Mouse (Mus musculus) c-Kit-positive CD71-positive TER-119-negative erythroid progenitor cells, embryonic 14.5 days (primary cell): ENCODE data around the gene Bptf.
A peak's percentile ranks its signal among the peaks of the same experiment; 100 is the strongest.
"Not testable (repeated sequence)": the region's sequence is repeated elsewhere in the genome, so short reads cannot be mapped to it uniquely, and the experiment has no call there.

ENCODE experiments used
- DNase-seq: peaks from one replicate; pipeline ENCODE4 v3.0.0-alpha.2; 2013; ENCODE audit warnings: low read depth

The Bptf gene

GRCm38 (mm10) chr11:107054870-107055269 is 77.1 kb downstream of the Bptf start:
- no peak for DNase-seq

GRCm38 (mm10) chr11:107046766-107047620 is 84.9 kb downstream of the Bptf start:
- no peak for DNase-seq

- no peak for DNase-seq
Measured at GRCm38 (mm10) chr11:107045546-107045945, 86.4 kb downstream of the Bptf start.

- peak; percentile 94 for DNase-seq
Measured at GRCm38 (mm10) chr11:107044321-107044720, 87.6 kb downstream of the Bptf start.

GRCm38 (mm10) chr11:107043361-107043760 is 88.6 kb downstream of the Bptf start:
- DNase-seq, result no peak

- DNase-seq, result no peak
Measured at GRCm38 (mm10) chr11:107041396-107041795, 90.5 kb downstream of the Bptf start.

- no peak for DNase-seq
Measured at GRCm38 (mm10) chr11:107039417-107039816, 92.5 kb downstream of the Bptf start.

- no peak for DNase-seq
Measured at GRCm38 (mm10) chr11:107034085-107034810, 97.7 kb downstream of the Bptf start.

- no peak for DNase-seq
Measured at GRCm38 (mm10) chr11:107031635-107032034, 100.3 kb downstream of the Bptf start.

GRCm38 (mm10) chr11:107029536-107029935 is 102.4 kb downstream of the Bptf start:
- no peak for DNase-seq

GRCm38 (mm10) chr11:107028754-107029153 is 103.2 kb downstream of the Bptf start:
- DNase-seq, result no peak

GRCm38 (mm10) chr11:107028275-107028618 is 103.7 kb downstream of the Bptf start:
- DNase-seq, result no peak

- peak; percentile 74 for DNase-seq
Measured at GRCm38 (mm10) chr11:107027431-107028274, 104.3 kb downstream of the Bptf start.

- DNase-seq, result no peak
Measured at GRCm38 (mm10) chr11:107026554-107027430, 105.1 kb downstream of the Bptf start.

- no peak for DNase-seq
Measured at GRCm38 (mm10) chr11:107025411-107026321, 106.3 kb downstream of the Bptf start, which contains the start of gene 1810010H24Rik. Gene 1810010H24Rik (plus strand): TSS chr11:107025681.

- no peak for DNase-seq
Measured at GRCm38 (mm10) chr11:107024406-107024805, 107.5 kb downstream of the Bptf start.

- DNase-seq, result no peak
Measured at GRCm38 (mm10) chr11:107022050-107022683, 109.8 kb downstream of the Bptf start.

- DNase-seq, result not testable (repeated sequence)
Measured at GRCm38 (mm10) chr11:107019722-107020121, 112.2 kb downstream of the Bptf start.

- DNase-seq, result no peak
Measured at GRCm38 (mm10) chr11:107019318-107019717, 112.6 kb downstream of the Bptf start.

- DNase-seq, result no peak
Measured at GRCm38 (mm10) chr11:107018606-107019005, 113.3 kb downstream of the Bptf start.
